Mouse (Mus musculus): ENCODE data around the gene Polr1d. TPM values are rescaled to one million over a fixed set of nuclear protein-coding genes. Genes with fewer than 3 reads are reported as not detected.
A peak's percentile ranks its signal among the peaks of the same experiment; 100 is the strongest.

Polr1d gene
- 31.6 and 36.8 TPM in 2 replicates for polyA plus RNA-seq (2012; rRNA removed)

DNA sequence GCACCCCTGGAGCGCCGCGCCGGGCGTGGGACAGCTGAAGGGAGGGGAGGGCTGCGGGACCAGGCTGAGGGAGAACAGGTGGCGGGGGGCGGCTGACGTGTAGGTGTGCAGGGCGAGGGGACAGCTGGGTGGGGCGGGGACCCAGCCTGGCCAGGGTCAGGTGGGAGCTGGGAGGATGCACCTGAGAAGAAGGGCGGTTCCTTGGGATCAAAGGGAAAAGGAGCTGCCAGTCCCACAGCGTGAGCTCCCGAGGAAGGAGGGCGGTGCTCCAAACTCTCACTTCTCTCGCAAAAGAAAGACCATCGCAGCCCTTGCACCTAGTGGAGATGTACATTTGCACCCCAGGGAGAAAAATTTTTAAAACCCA lies at the start of gene Polr1d:
Gene Polr1d (plus strand): TSS at position 252 of the 367 bp plus-strand sequence.
- no peak for TF ChIP-seq POLR2A (IDR thresholded peaks at IDR 0.05; ENCODE audit: borderline replicate concordance, extremely low read depth, low read depth, low read length)
- TF ChIP-seq CTCF (IDR thresholded peaks at IDR 0.05; ENCODE audit: insufficient read depth, low read length), result no peak
- no peak for DNase-seq
- 0% methylated on average over 17 of the region's 17 CpGs for WGBS
- peak within 1 kb of the TSS; percentile 81 for H3K4me3 ChIP-seq (replicated peaks; ENCODE audit: extremely low read depth, low read depth, low read length)
- peaks cover 25% of the 10 kb centered on the region for H3K4me1 ChIP-seq (ENCODE audit: control insufficient read depth, insufficient read depth, low read length)

DNA sequence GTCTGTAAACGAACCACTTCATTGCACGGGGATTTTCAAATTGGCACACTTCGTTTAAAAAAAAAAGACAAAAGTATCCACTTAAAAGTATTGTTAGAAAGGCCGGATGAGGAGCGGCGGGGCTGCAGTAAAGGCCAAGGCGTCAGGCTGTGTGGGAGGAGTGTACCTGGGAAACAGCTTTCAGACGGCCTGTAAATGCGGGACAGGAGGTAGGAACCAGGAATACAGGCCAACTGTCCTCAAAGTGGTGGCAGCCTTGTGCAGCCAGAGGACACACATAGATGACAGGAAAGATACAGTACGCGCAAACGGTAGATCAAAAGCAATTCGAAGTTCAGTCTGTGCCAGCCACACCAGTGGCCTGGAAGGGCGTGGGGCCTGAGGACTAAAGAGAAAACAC lies 45.6 kb upstream of the Polr1d start:
- WGBS, result 49% methylated on average over 14 of the region's 14 CpGs
- Histone ChIP-seq H3K4me3 (replicated peaks; ENCODE audit: extremely low read depth, low read depth, low read length) (no peak overlapping the region), H3K4me1 (ENCODE audit: control insufficient read depth, insufficient read depth, low read length) (peaks cover 19% of the 10 kb centered on the region)
- no peak for TF ChIP-seq CTCF (IDR thresholded peaks at IDR 0.05; ENCODE audit: insufficient read depth, low read length)
- no peak for DNase-seq

GRCm38 (mm10) chr5:147033155-147033554 lies 43.7 kb upstream of the Polr1d start:
- 49% methylated on average over 13 of the region's 13 CpGs for WGBS
- H3K4me3 ChIP-seq (replicated peaks; ENCODE audit: extremely low read depth, low read depth, low read length), result no peak overlapping the region
- peaks cover 36% of the 10 kb centered on the region for H3K4me1 ChIP-seq (ENCODE audit: control insufficient read depth, insufficient read depth, low read length)
- DNase-seq, result no peak
- TF ChIP-seq POLR2A (IDR thresholded peaks at IDR 0.05; ENCODE audit: borderline replicate concordance, extremely low read depth, low read depth, low read length) (no peak), CTCF (IDR thresholded peaks at IDR 0.05; ENCODE audit: insufficient read depth, low read length) (no peak)

DNA sequence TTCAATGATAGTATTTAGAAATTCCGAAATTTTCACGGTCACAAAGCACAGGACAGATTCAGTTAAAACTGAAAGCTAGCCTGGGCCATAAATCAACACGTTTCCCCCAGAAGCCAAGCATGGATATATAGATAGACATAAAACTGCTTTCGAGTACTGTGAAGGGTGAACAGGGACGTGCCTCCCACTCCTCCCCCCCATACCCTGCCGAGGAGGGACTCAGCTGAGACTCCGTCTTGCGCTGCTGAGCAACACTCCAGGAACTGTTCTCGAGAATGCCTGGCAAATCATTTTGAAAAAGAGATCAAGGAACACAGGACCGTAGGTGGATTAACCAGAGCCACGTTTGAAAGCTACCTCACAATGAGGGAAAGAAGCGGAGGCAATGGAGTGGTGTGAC lies 42.6 kb upstream of the Polr1d start:
- TF ChIP-seq POLR2A (IDR thresholded peaks at IDR 0.05; ENCODE audit: borderline replicate concordance, extremely low read depth, low read depth, low read length) (no peak), CTCF (IDR thresholded peaks at IDR 0.05; ENCODE audit: insufficient read depth, low read length) (no peak)
- Histone ChIP-seq H3K4me3 (replicated peaks; ENCODE audit: extremely low read depth, low read depth, low read length) (no peak overlapping the region), H3K4me1 (ENCODE audit: control insufficient read depth, insufficient read depth, low read length) (peaks cover 45% of the 10 kb centered on the region)
- WGBS, result 78% methylated on average over 12 of the region's 12 CpGs
- DNase-seq, result no peak

DNA sequence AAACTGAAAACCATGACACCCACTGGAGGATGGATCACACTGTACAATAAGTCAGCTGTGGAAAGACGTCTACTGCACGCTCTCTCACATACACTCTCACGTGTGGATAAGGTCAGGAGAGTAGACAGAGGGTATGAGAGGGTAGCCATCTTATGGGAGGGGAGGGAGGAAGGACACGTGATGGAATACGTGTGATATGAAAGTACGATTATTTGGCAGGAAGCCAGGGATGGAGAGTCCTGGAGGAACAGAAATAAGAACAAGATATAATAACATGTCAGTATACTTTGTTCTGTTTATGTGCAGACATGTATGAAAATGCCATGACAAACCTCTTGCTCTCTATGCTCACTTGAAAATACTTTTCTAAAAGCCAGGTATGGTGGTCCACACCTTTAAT lies 41.5 kb upstream of the Polr1d start:
- 50% methylated on average over 6 of the region's 6 CpGs for WGBS

GRCm38 (mm10) chr5:147036028-147036427 lies 40.8 kb upstream of the Polr1d start:
- H3K4me3 ChIP-seq (replicated peaks; ENCODE audit: extremely low read depth, low read depth, low read length), result no peak overlapping the region
- peaks cover 50% of the 10 kb centered on the region for H3K4me1 ChIP-seq (ENCODE audit: control insufficient read depth, insufficient read depth, low read length)
- DNase-seq, result no peak
- 47% methylated on average over 10 of the region's 10 CpGs for WGBS
- peak; percentile 48; the same call in 1 of the 2 replicates for TF ChIP-seq POLR2A (IDR thresholded peaks at IDR 0.05; ENCODE audit: borderline replicate concordance, extremely low read depth, low read depth, low read length)
- no peak for TF ChIP-seq CTCF (IDR thresholded peaks at IDR 0.05; ENCODE audit: insufficient read depth, low read length)

More for the DNA sequence above, 41.5 kb upstream of the Polr1d start:
- Histone ChIP-seq H3K4me1 (ENCODE audit: control insufficient read depth, insufficient read depth, low read length) (peaks cover 50% of the 10 kb centered on the region), H3K4me3 (replicated peaks; ENCODE audit: extremely low read depth, low read depth, low read length) (no peak overlapping the region)
- TF ChIP-seq POLR2A (IDR thresholded peaks at IDR 0.05; ENCODE audit: borderline replicate concordance, extremely low read depth, low read depth, low read length) (no peak), CTCF (IDR thresholded peaks at IDR 0.05; ENCODE audit: insufficient read depth, low read length) (no peak)
- no peak for DNase-seq

DNA sequence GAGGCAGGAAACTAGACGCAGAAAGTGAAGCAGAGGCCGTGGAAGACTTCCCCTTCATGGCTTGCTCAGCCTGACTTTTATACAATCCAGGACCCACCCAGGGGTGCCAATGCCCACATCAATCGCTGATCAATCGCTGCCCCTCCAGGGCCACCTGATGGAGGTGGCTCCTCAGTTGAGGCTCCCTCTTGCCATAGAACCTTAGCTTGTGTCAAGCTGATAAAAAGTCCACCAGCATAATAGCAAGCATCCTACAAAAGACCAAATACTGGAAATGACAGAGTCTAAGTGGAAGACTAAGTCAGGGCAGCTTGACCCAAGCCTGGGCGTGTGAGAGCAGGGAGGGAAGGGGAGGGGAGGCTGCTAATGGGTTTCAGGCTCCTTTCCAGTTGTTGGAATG lies 40.2 kb upstream of the Polr1d start:
- H3K4me1 ChIP-seq (ENCODE audit: control insufficient read depth, insufficient read depth, low read length), result peaks cover 49% of the 10 kb centered on the region
- no peak for DNase-seq
- no peak overlapping the region for H3K4me3 ChIP-seq (replicated peaks; ENCODE audit: extremely low read depth, low read depth, low read length)
- 59% methylated on average over 5 of the region's 5 CpGs for WGBS
- TF ChIP-seq CTCF (IDR thresholded peaks at IDR 0.05; ENCODE audit: insufficient read depth, low read length), result no peak
- no peak for TF ChIP-seq POLR2A (IDR thresholded peaks at IDR 0.05; ENCODE audit: borderline replicate concordance, extremely low read depth, low read depth, low read length)

GRCm38 (mm10) chr5:147037601-147038000 lies 39.2 kb upstream of the Polr1d start:
- no peak overlapping the region for H3K4me3 ChIP-seq (replicated peaks; ENCODE audit: extremely low read depth, low read depth, low read length)
- peaks cover 53% of the 10 kb centered on the region for H3K4me1 ChIP-seq (ENCODE audit: control insufficient read depth, insufficient read depth, low read length)
- 31% methylated on average over 3 of the region's 3 CpGs for WGBS
- DNase-seq, result no peak
- TF ChIP-seq CTCF (IDR thresholded peaks at IDR 0.05; ENCODE audit: insufficient read depth, low read length) (no peak), POLR2A (IDR thresholded peaks at IDR 0.05; ENCODE audit: borderline replicate concordance, extremely low read depth, low read depth, low read length) (no peak)

DNA sequence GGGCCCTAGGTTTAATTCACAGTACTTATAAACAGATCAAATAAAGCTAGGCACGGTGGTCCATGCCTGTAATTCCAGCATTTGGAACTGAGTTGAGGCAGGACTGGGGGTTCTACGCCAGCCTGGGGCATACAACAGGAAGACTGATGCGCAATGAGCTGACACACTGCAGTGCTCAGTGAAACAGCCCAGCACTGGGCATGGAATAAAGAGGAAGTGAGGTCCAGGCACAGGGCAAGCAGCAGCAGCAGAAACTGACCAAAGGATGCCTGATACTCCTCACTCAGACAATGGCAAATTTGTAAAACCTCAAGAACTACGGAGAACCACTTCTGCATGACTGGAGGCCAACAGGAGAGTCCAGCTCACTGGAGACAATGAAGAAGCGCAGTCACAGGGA lies 37.5 kb upstream of the Polr1d start:
- Histone ChIP-seq H3K4me3 (replicated peaks; ENCODE audit: extremely low read depth, low read depth, low read length) (no peak overlapping the region), H3K4me1 (ENCODE audit: control insufficient read depth, insufficient read depth, low read length) (peaks cover 56% of the 10 kb centered on the region)
- DNase-seq, result no peak
- WGBS, result 59% methylated on average over 5 of the region's 5 CpGs
- TF ChIP-seq POLR2A (IDR thresholded peaks at IDR 0.05; ENCODE audit: borderline replicate concordance, extremely low read depth, low read depth, low read length), result no peak
- TF ChIP-seq CTCF (IDR thresholded peaks at IDR 0.05; ENCODE audit: insufficient read depth, low read length), result no peak

DNA sequence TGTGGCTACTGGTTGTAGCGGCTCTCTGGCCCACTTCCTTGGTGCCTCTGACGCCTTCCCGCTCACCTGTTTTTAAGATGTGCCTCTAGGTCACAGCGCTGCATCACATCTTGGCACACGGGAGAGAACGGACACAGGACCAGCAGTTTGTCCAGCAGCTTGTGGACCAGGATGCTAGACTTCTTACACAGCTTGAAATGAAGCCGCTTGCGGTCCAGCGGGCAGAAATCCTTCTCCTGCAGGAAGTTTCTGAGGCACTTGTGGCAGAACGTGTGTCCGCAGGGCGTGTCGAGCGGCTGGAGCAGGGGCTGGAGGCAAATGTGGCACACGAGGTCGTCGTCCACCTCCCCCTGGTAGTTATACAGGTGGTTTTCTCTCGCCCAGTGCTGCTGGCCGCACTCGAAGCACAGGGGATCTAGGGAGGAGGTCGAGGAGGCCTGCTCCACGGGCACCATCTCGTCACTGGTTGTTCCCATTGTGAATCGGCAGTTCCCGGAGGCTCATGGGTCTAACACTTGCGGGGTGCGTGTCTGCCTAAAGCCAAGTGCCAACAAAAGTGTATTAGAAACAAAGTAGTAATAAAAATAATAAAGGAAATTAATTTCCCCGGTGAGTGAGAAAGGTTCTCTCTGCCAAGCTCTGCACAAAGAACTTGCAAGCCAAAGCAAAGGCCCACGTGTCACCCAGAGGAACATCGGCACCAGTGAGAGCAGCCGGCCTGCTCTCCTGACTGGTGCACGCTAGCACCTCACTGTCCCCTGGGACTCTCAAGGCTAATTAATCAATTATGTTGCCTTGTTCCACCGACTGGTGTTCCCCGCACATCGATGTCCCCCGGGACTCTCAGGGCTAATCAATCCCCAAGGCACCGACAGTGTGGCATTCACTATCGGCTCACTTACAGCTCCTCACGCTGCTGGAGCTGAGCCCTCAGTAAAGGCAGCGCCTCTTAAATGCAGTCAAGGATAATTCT lies 34.6 kb upstream of the Polr1d start:
- WGBS, result 76% methylated on average over 40 of the region's 40 CpGs
- TF ChIP-seq POLR2A (IDR thresholded peaks at IDR 0.05; ENCODE audit: borderline replicate concordance, extremely low read depth, low read depth, low read length) (no peak), CTCF (IDR thresholded peaks at IDR 0.05; ENCODE audit: insufficient read depth, low read length) (no peak)
- no peak overlapping the region for H3K4me3 ChIP-seq (replicated peaks; ENCODE audit: extremely low read depth, low read depth, low read length)
- peaks cover 41% of the 10 kb centered on the region for H3K4me1 ChIP-seq (ENCODE audit: control insufficient read depth, insufficient read depth, low read length)
- no peak for DNase-seq
